Mouse (Mus musculus): ENCODE data around the gene Eno1.

Eno1 gene

DNA sequence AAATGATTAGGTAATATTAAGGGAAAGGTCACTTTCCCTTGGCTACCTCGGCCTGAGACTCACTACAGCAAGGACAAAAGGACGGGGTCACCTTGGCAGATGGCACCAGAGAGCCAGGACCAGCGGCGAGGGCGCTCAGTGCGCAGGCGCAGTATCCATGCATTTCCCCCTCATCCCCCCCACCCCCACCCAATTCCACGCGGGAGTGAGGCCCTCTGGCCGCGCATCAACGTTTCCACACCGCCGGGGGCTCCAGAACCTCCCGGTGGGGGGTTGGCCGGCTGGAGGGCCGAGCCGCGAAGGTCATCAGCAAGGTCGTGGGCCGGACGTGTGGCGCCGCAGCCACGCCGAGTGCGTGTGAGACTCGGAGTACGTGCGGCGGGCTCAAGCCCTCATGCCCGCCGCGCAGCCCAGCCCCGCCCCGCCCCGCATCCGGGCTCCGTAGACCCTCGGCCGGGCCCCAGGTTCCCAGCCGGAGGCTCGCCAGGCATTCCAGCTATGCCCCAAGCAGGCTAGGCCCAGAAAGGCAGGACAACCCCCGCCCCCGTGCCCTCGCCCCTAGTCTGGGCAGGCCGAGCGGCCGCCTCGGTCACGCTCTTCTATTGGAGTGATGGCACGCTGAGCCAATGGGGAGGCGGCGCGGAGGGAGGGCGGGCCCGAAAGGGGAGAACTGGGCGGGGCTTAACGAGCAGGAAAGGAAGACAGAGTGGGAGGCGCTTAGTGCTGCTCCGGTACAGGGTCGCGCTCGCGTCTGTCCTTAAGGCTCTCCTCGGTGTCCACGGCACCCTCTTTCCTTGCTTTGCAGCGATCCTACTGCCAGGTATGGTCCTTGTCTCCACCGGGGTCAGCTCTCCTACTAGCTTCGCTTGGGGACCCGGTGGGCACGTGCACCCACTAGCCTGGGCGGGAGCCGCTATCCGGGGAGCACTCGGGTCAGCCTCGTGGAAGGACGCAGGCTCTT, at the start of gene Eno1:
TSS of gene Eno1 (plus strand) at position 201 of the 961 bp plus-strand sequence.
- peak; percentile 89 for DNase-seq

DNA sequence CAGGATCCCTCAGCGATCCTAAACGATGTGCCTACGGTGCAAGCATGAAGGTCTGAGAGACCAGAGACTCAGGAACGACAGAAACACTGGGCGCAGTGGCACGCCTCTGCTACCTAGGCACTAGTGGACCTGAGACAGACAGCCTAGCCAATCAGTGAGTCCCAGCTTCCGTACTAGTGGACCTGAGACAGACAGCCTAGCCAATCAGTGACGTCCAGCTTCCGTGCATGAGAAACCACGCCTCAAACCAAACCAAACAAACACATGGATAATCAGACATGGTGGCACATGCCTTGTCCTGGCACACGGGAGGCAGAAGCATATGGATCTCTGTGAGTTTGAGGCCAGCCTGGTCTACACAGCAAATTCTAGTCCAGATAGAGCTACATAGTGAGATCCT, 48.3 kb upstream of the Eno1 start:
- no peak for DNase-seq

DNA sequence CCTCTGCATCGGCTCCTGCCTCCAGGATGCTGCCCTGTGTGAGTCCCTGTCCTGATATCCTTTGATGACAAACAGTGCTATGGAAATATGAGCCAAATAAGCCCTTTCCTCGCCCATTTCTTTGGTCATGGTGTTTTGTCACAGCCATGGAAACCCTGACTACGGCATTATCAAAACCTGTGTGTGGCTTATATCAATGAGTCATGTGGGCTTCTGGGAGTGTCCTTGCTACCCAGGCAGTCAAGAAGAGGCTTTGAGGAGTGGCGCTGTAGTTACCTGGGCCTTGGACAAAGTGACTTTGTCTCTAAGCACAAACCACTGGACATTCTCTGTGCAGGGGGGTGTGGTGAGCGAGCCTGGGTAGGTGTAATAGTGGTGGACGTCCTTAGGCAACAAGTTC, 44.3 kb upstream of the Eno1 start:
- DNase-seq: no peak

DNA sequence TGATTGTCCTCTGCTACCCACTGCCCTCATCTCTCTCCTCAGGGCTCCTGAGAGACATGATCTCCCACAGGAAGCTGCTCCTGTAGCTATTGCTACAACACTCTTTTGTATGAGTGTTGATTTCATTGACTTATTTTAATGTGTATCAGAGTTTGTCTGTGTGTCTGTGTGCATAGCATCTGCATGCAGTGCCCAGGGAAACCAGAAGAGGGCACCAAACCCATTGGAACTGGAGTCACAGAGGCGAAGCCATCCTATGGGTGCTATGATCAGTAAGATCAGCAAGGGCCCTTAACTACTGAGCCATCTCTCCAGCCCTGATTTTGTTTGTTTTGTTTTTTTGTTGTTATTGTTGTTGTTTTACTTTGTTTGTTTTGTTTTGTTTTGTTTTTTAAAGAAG, 42.6 kb upstream of the Eno1 start:
- DNase-seq: no peak

DNA sequence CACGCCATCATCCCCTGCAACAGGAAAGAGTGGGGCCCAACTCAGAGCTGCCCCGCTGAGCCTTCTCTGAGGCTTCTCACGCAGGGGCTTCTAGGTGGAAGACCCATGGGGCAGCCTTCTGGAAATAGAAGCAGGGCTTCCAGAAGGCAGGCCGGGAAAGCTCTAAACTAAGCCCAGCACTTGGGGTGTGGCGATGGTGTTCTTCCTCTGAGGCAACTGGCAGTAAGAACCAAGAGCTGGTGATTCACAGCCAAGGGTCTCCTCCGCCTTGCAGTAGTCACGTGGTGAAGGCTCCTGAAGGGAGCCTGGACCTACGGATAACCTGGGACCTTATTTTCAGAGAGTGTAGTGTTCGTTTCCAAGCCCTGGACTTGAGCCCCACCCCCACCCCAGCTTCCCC, 38.3 kb upstream of the Eno1 start:
- DNase-seq: no peak

DNA sequence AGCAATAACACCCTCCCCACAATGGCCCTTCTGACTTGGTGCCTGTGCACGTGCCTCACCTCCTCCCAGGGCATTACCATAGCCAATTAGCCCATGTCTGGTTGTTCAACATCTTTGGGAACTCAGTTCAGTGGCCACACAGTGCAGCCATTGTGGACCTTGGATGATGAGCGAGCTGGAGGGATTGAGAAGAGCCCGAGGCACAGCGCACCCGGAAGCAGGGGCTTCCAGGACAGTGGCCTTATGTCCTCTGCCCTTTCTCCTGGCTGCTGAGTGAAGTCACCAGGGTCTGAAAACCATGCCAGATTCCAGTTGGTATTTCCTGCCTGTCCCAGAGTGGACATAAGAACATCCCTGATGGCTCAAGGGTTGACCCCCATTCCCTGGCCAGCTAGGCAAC, 35.3 kb upstream of the Eno1 start, which contains the start of gene Car6:
TSS of gene Car6 (minus strand) at position 101 of the 400 bp plus-strand sequence.
- no peak for DNase-seq

DNA sequence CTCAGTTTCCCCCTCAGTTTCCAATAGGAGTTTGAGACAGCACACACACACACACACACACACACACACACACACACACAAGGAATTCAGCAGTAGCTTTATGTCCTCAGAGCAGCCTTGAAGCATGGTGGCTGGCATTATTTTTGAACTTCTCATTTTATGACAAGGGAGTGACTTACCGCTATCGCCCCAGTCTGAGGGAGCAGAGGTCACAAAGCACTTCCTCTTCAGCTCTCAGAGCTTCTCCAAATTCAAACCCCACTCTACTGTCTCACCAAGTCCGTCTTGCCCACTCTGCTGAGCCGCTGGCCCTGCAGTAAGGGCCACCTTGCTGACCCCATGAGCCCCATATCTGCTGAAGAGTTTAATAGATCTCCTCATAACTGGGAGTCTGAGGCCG, 33.8 kb upstream of the Eno1 start:
- no peak for DNase-seq

DNA sequence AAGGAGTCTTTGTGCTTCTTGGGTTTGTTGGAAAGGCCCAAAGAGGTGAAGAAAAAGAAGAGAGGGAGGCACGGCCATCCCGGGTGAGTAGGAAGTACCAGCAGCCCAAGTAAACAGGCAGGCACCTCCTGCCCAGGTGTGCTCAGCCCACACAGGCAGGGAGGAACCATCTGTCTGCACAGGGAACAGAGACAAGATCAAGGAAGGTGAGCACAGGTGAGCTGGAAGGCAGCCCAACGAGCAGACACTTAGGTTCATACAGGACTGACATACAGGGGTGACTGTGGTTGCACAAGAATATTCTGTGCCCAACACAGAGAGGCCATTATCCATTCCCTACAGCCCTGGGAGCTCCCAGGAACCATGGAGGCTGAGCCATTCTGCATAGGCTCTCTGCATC, 31.6 kb upstream of the Eno1 start:
- DNase-seq: no peak

DNA sequence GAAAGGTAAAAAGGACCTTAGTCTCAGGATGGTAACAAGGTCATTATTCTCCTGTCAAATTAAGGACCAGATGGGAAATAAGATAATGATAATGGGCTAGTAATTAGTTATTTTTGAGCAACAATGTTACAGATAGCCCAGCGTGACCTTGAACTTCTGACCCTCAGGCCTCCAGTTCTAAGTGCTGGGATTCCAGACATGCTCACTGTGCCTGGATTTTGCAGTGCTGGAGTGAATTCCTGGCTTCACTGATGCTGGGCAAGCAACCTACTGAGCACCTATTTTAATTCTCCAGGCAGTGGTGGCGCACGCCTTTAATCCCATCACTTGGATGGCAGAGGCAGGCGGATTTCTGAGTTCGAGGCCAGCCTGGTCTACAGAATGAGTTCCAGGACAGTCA, 26.8 kb upstream of the Eno1 start:
- DNase-seq: no peak

DNA sequence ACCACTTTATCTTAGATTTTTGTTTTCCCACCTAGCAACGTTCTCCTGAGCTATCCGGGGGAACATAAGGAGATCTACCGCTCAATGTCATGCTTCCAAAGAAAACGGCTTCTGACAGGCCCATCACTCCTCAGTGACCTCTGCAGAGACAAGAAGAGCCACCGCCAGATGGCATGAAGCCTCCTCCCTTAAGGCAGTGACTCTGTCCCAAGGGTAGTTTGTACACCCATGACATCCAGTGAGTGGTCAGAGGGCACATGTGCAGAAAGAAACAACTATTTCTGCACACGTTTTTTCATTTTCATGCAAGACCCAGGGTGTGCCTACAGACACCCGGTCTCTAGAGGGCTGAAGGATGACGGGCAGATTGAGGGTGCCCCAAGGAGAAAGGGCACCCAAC, 26.2 kb upstream of the Eno1 start:
- DNase-seq: no peak

DNA sequence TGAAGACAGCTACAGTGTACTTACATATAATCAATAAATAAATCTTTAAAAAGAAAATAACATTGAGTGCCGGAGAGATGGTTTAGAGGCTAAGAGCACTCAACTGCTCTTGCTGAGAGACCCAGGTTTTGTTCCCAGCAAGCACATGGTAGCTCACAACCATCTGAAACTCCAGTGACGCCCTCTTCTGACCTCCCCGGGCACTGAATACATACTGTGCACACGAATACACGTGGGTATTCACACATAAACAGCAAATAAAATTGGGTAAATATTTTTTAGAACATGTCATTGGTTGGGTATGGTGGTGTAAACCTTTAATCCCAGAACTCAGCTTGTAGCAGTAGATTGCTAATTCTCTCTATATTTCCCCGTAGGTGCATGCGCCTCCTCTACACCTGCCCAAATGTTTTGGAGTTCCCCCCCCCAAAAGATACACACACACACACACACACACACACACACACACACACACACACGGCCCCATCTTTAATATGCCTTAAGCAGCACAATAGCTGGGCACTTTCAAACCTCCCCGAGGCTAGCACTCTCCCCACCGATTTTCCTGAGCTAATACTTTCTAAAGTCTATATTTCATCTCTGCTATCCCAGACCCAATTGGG, 24.5 kb upstream of the Eno1 start:
- DNase-seq: no peak

DNA sequence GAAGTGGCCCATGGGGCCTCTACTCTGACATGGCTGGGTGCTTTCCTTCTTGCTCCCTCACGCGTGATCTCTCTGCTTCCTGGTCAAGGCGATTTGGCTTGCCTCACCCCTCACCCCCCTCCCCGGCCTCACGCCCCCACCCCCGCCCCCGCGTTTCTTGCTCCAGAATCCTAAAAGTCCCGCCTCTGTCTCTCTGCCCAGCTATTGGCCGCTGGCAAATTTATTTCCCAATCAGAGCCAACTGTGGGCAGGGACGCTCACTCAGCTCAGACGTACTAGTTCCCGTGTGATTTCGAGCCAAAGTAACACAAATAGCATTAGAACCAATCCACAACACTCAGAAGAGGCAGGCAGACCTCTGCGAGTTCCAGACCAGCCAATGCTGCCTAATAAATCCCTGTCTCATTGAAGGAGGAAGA, 24.0 kb upstream of the Eno1 start:
- DNase-seq: no peak

DNA sequence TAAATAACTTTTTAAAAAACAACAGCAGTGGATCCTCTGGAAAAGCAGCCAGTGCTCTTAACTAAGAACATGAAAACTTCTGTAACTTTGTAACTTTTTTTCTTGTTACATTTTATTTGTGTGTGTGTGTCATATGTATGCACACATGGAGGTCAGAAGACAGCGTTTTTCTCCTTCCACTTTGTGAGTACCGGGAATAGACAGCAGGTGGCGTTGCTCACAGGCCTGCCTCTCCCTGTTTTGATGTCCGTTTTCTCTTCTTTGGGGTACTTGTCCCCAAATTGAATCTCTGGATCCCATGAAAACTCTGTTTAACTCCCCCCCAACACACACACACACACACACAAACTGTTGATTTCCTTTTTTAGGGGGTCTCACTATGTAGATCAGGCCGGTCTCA, 22.6 kb upstream of the Eno1 start:
- no peak for DNase-seq

DNA sequence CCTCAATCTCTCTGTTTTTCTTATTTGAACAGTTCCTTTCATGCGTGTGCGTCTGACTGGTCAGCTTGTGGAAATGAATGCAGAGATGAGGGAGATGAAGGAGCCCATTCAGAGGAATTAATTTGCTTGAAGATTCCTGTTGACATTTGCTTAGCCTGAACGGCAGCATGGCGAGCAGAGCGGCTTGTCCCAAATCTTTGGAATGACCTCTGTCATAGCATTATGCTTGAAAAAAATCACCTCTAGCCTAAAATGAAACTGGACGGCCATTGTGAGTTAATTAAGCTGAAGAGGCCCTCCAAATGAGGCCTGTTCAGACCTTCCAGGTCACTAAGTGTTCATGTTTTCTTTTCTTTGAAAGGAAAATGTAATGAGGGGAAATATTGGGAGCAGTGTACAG, 20.1 kb upstream of the Eno1 start:
- no peak for DNase-seq

DNA sequence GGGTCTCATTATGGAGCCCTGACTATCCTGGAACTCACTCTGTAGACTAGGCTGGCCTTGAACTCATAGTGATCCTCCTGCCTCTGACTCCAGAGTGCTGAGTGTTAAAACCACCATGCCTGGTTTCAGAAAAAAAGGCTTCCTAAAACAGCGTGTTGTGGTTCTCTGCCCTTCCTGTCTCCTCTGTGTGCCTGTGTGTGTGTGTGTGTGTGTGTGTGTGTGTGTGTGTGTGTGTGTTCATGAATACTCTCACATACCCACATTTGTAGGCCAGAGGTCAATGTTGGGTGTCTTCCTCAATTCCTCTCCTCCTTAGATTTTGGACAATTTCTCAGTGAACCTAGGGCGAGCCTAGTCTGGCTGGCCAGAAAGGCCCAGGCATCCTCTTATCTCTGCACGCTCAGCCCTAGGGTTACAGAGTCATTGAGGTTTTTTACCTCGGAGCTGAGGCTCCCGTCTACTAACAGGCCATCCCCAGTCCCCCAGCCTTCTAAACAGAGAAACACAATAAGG, 19.4 kb upstream of the Eno1 start:
- no peak for DNase-seq

DNA sequence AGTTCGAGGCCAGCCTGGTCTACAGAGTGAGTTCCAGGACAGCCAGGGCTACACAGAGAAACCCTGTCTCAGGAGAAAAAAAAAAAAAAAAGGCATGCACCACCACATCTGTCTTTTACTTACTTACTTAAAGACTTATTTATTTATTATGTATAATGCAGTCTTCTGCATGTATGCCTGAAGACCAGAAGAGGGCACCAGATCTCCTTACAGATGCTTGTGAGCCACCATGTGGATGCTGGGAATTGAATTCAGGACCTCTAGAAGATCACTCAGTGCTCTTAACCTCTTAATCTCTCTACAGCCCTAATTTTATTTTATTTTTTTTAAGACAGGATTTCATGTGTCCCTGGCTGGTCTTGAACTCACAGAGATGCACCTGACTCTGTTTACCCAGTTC, 18.6 kb upstream of the Eno1 start:
- no peak for DNase-seq

DNA sequence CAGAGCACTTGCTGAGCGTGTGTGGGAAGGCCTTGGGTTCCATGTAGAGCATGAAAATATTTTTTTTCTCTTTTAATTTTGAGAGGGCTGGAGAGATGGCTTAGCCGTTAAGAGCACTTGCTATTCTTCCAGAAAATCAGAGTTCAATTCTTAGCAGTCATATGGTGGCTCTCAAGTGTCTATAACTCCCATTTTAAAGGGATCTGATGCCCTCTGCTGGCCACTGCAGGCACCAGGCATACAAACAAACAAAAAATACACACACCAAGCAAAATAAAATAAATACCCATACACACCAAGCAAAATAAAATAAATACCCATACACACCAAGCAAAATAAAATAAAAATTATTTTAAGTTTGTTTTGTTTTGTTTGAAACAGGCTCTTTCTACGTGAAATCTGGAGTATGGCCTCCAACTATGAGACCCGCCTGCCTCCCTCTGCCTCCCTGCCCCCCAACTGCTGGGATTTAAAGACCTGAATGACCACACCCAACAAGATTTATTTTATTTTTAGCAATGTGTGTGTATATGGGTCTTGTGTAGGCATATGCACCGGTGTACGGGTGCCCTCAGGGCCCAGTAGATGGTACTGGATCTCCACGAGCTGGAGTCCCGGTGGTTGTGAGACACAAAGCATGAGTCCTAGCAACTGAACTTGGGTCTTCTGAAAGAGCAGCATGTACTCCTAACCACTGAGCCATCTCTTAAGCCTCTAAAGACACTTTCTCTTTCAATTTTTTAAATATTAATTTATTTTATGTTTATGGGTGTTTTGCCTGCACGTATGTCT, 16.8 kb upstream of the Eno1 start:
- no peak for DNase-seq

DNA sequence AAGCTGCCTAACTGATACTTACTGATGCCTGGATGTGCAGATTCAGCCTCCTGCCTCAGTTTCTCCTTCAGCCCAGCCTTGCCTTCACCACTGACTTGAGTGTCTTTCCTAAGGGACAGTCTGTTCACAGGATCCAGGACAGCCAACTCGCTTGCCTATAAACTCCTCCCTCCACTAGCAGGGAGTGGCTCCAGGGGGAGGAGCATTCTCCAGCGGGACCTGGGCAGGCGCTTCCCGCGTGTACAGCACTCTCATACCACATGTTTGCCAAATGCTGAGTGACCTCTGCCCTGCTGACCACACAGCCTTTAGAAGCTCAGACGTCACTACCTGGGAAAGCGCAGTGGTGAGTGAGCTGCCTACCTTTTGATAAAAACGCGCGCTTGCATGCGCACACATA, 15.9 kb upstream of the Eno1 start:
- no peak for DNase-seq

DNA sequence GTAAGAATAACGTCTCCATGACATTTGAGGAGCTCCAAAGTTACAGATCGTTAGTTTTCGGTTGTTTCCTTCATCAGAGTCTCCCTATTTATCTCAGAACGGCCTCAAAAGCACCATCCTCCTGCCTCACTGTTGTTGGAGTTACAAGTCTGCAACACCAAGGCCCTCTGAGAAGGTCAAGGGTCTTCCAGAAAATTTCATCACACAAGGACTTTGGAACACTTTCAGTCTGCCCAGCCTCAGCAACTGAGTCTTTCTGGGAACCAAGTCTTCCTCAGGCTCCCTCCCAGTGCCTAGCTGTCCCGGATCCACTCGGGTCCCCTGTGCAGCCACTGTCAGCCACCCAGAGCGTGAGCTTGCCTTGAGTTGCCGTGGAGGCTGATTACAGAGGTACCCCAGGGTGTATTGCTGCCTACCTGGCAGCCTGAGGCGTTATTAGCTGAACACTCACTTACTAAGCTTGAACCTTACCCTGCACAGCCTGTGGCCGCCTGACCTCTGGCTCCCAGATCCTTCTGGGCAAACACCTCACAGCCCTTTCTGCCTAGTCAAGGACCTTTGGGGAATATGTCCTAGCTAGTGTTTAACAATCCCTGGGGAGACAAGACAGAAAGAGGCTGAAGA, 15.4 kb upstream of the Eno1 start:
- no peak for DNase-seq

DNA sequence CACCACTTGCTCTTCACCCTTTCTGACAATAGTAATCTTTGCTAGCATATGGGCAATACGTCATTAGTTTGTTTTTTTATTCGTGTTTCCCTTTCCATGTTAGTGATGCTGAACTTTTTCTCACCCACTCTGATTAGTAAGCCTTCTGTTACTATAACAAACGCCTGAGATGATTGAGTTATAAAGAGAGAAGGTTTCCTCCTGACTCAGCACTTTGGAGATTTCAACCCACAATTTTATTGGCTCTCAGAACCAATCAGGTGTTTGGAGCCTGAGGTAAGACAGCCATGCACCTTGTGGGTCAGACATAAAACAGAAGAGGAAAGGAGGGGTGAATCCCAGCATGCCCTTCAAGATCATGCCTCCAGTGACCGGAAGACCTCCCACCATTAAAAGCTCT, 12.7 kb upstream of the Eno1 start:
- no peak for DNase-seq

DNA sequence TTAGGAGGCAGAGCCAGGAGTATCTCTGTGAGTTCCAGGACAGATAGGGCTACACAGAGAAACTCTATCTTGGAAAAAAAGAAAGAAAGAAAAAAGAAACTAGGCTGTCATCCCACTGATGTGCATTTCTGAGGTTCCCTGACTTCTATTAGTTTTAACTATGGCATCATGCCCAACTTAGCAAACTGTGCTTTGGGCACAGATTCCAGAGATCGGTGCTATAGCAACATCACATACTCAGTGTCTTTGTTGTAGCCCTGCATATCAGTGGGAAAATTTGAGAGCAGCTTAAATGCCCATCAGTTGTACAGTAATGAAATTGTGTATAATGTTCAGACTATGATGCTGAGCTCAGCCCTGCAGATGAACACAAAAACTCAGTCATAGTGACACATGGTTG, 10.8 kb upstream of the Eno1 start:
- DNase-seq: no peak

DNA sequence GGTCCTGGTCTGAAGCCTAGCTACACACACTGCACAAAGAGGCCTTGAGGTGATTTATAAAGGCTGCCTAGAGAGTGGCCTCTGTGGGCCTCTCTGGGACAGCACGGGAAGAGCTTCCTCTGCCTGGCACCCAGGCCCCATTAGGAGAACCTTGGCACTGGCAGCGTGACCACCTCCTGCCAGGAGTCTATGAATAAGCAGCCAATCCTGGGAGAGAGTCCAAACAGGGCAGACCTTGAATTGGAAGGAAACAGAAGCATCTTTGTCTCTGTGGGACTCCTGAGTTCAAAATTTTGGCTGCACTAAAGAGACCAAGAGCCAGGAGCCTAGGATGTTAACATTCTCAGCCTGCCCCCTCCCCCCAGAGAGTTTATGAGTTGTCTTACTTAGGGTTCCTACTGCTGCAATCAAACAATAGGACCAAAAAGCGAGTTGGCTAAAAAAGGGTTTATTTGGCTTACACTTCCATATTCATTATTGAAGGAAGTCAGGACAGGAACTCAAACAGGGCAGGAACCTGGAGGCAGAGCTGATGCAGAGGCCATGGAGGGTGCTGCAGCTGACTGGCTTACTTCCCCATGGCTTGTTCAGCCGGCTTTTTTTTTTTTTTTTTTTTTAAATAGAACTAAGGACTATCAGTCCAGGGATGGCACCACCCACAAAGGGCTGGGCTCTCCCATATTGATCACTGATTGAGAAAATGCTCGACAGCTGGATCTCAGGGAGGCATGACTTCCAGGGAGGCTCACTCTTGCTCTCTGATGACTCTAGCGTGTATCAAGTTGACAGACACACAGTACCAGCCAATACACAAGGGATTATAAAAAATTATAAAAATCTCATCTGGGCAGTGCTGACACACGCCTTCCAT, 9.5 kb upstream of the Eno1 start:
- DNase-seq: no peak
